8 mouse cellular contexts compared by ENCODE assay signal in the genomic region with DNA sequence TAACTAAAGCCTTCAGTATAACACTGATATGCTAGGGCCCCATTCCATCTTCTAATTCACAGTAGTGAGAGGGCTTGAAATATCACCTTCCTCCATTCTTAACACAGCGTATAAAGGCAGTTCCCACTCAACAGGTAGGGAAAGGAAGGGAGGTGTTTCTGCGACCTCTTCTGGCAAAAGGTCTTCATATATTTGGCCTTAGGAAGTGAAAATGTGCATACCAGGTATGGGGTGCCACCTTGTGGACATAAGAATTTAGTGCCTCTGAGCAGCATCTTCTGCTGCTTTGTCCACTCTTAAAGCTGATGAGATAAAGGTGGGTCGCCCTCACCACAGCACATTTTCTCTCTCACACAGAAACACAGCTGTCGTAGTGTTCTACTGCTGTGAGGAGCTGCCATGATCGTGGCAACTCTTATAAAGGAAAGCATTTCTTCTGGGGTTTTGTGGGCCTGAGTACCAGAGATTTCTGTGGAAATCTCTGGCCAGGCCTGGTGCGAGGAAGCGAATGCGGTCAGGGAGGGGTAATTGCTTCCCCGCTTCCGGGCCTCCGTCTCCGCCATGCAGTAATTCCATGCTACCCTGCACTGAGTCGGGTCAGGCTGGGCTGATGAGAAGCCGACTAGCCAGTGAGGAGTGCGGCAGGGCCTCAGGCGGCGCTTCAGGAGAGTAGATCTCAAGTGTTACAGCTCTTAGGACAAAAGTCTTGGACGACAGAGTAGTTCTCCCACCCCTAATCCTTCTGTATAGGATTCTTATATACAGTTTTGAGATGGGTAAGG.
DNase-seq lines count a peak whose midpoint lies in the region; ATAC-seq lines count a peak whose summit lies in the region.

No protein-coding gene starts in this region.

- no peaks in the 10 kb centered on the region for H3K9me3 ChIP-seq in midbrain, embryonic 16.5 days (replicated peaks; ENCODE audit: control insufficient read depth, low read length, poor library complexity, severe bottlenecking)

- intact Hi-C loops in left cerebral cortex, postnatal 4 days (cut with DNase I), result loop anchor here (2.0 kb wide), 1 partner anchor 227 kb away; no protein-coding TSS in a partner anchor

- peak; percentile 78 for ATAC-seq in midbrain, embryonic 16.5 days

- H3K27ac ChIP-seq in midbrain, embryonic 16.5 days (ENCODE audit: low read length), result peak overlapping the region; percentile 13; the same call in 1 of the 2 replicates

- no peaks in the 10 kb centered on the region for H3K27me3 ChIP-seq in midbrain, embryonic 16.5 days (ENCODE audit: control insufficient read depth, insufficient read depth, low read depth, low read length)

- H3K4me2 ChIP-seq in midbrain, embryonic 16.5 days (ENCODE audit: low read length), result no peak overlapping the region

- peaks cover 3% of the 10 kb centered on the region; the same call in 1 of the 2 replicates for H3K4me1 ChIP-seq in midbrain, embryonic 16.5 days (ENCODE audit: control insufficient read depth, insufficient read depth, low read length)

- H3K4me3 ChIP-seq in midbrain, embryonic 16.5 days (ENCODE audit: low read depth, low read length), result no peak overlapping the region

- no peaks in the 10 kb centered on the region for H3K36me3 ChIP-seq in midbrain, embryonic 16.5 days (ENCODE audit: control insufficient read depth, insufficient read depth, low read length)

- DNase-seq in 3T3-L1 (ENCODE audit: low read depth, low spot score) (peak; percentile 83), adipocyte (ENCODE audit: low spot score) (peak; percentile 78)
- peak; percentile 93 for DNase-seq in embryo, embryonic 10.5 days (ENCODE audit: low spot score)
- peak; percentile 72 to 75 for DNase-seq in heart, adult 18-20 months
- DNase-seq in kidney, adult 18-20 months, result peak; percentile 65
- peak; percentile 70 for DNase-seq in left cerebral cortex, postnatal 4 days
- peak; percentile 13 to 55 for DNase-seq in spleen, postnatal 14 days (ENCODE audit: low spot score in 2 of 2)

- H3K9ac ChIP-seq in midbrain, embryonic 16.5 days (ENCODE audit: low read depth, low read length), result peak overlapping the region; percentile 51

- WGBS in midbrain, embryonic 16.5 days, result 42% methylated on average over 18 of the region's 18 CpGs

Comparison
In these comparisons a context has a peak if more than half of its experiments do, and no peak if none do; other contexts are left out.
1. DNase-seq: peak in every context shown above with its lines; median percentile 93 in embryo, embryonic 10.5 days; 83 in 3T3-L1; 78 in adipocyte; 74 in heart, adult 18-20 months; 70 in left cerebral cortex, postnatal 4 days; 65 in kidney, adult 18-20 months; 34 in spleen, postnatal 14 days.